Mouse (Mus musculus) colon, adult 2 months (tissue): Measurements from ENCODE around the gene Dmtf1. TPM values are rescaled to one million over a fixed set of nuclear protein-coding genes. Genes with fewer than 3 reads are reported as not detected.

Source experiments
- polyA plus RNA-seq: library from polyadenylated mRNA; depleted of rRNA; stranded (reverse); fragments of >200 nt; gene quantifications from 2 replicates; pipeline ENCODE4 v1.2.3, GENCODE M21; 2012; rRNA removed

The Dmtf1 gene
- 3.4 and 4.7 TPM in 2 replicates for polyA plus RNA-seq

DNA sequence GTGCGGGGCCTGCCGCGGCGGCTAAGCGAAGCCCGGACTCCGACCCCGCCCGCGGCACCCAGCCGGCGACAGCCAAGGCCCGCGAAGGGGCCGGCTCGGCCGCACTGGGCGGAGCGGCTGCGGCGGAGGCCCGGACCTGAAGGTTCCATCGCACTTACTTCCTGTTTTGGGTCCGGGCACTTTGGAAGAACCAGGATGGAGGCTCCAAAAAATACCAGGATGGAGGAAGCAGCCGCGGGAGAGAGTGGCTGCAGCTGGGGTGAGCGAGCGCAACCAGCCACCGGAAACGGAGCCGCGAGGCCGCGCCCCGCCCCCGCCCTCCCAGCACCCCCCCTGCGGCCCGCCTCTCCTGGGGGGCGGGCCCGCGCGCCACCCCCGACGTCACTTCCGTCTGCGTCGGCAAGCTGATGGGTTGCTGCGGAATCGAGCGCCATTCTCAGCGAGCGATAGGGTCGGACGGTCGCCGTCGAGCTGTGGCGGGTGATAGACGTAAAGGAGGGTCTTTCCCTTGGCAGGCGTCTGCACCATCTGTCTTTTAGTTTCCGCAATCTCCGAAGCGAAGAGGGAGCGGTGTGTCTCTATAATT is at the start of gene Dmtf1:
Gene Dmtf1, minus strand, starts transcription at position 321 of the 586 bp plus-strand sequence.

DNA sequence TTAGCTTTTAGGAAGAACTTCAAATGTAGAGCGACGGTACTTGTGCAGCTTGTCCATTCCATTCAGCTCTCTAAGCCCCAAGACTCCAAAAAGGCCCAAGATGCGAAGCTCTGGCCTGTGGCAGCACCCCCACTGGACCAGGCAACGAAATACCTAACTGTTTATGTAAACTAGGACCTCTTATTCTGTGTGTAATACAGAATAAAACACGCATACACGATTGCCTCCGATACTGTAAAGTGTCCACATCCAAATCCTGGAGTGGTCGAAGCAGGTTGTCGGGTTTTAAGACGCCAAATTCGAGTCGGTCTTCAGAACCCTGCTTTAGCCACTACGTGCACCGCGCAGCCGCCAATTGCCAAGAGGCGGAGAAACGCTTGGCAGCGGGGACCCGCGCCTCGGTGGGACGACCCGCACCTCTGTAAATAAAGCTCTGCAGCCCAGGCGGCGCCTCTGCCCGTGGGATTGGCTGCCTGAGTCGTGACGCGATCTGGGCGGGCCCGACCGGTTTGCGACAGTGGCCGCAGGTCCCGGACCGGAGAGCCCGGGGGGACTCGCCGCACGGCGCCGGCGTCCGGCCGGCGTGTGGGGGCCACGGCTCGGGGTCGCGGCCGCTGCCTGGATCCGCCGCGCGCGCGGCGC is 61.2 kb downstream of the Dmtf1 start, which contains the start of gene Tmem243:
Gene Tmem243, plus strand, starts transcription at position 462 of the 642 bp plus-strand sequence.

Other genes with a start within 250 kb of the Dmtf1 start
- gene Crot, start 164.5 kb downstream of the Dmtf1 start, polyA plus RNA-seq: 3.6 and 4.2 TPM in 2 replicates
- 39.5 and 58.4 TPM in 2 replicates for gene Tmem243, start 61.1 kb downstream of the Dmtf1 start, polyA plus RNA-seq
- 0.44 and 0.60 TPM in 2 replicates for gene 9330182L06Rik, start 104.3 kb upstream of the Dmtf1 start, polyA plus RNA-seq